Mouse (Mus musculus): ENCODE results near the gene Speer3. TPM values are rescaled to one million over a fixed set of nuclear protein-coding genes. Genes with fewer than 3 reads are reported as not detected.
"Not testable (repeated sequence)": the region's sequence is repeated elsewhere in the genome, so short reads cannot be mapped to it uniquely, and the experiment has no call there.

Gene Speer3
- total RNA-seq (2022), result not detected

DNA sequence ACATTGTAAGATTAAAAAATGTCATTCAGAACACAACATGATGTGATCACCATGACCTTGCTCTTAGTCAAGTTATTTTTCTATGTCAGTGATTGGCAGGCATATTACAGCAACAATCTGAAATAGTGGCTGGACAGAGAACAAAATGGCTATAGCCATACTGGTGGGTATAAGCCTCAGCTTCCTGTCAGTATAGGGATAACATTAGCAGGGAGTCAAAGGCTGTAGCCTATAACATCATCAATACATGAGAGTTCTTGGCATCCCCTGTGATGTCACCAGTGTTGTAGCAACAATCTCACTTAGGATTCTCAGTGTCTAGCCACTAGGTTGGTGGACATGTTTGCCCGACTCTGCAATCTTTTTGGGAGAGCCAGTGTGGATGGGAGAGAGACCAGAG lies at the start of gene Speer3:
Gene Speer3 (plus strand): TSS at position 301 of the 400 bp plus-strand sequence.
- DNase-seq (ENCODE audit: low spot score in 2 of 2), result no peak

DNA sequence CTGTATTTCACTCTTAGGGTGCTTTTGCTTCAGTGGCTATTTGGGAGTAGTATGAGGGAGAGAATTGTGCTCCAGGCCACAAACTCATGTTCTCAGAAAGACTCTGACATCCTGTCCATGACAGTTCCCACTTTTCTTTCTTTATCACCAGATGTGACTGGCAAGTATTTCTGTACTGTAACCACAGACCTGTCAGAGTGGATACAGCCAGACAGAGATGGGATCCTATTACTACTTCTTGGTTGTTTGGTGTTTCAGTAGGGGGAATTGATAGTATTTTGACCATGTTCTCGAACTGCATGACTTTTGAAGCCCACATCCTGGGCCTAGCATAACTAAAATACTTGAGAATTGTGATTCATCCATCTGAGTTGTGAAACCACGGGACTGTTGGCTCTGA lies 19.1 kb downstream of the Speer3 start:
- DNase-seq (ENCODE audit: low spot score in 2 of 2), result not testable (repeated sequence)

DNA sequence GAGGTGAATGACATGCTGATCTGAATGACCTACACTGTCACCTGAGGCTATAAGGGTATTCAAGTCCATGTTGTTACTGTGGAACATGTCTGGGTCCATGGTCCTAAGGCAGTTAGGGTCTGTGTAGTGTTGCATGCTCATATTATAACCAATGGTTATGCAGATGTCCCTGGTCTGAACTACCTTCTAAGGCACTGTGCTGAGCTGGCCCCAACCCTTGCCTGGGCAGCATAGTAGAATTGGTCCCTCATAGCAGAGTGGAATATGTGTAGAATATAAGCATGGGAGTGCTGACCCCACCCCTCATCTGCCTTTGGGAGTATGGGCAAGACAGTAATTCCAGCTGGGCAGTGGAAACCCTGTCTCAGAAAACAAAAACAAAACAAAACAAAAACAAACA lies 33.7 kb downstream of the Speer3 start:
- DNase-seq (ENCODE audit: low spot score in 2 of 2), result no peak

DNA sequence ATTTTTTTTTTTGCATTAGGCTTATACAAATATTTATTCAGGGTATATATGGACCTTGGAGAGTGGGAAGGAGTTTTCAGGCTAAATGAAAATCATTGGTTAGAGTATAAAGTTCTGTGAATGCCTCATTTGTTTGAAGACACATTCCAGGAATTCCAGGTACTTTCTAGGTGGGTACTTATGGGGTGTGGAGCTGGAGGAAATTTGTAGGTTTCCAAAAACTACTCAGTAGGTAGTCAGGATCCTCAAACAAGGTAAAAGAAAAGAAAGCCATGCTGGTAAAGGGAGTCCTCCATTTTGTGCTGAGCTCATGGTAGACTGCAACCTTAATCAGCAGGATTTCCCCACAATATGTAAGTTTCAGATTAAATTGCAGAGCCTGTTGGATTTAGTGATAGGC lies 35.3 kb downstream of the Speer3 start:
- no peak for DNase-seq (ENCODE audit: low spot score in 2 of 2)

DNA sequence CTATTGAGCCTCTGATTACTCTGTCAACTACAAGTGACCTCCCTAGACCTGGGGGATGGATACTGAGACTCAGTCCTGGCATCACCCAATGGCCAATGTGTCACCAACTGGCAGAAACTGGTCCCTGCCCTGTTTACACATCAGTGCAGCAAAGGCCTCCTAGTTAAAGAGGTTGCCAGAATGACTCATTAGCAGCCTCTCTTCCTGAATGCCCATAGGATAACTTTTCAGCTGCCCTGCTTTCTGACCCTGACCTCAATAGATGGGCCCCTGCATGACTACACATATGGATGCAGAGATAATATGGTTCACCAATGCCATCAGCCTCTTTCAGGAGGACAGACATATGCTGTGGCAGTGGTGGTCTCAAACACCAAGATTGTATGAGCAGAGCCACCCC lies 52.9 kb downstream of the Speer3 start:
- no peak for DNase-seq (ENCODE audit: low spot score in 2 of 2)

Other genes with a start within 250 kb of the Speer3 start
- gene Sema3e, start 233.7 kb downstream of the Speer3 start, total RNA-seq (2022), result under 1 TPM; 0.16 to 0.34 (median 0.24) TPM